Mouse (Mus musculus): ENCODE data around the gene Stat6.

DNA sequence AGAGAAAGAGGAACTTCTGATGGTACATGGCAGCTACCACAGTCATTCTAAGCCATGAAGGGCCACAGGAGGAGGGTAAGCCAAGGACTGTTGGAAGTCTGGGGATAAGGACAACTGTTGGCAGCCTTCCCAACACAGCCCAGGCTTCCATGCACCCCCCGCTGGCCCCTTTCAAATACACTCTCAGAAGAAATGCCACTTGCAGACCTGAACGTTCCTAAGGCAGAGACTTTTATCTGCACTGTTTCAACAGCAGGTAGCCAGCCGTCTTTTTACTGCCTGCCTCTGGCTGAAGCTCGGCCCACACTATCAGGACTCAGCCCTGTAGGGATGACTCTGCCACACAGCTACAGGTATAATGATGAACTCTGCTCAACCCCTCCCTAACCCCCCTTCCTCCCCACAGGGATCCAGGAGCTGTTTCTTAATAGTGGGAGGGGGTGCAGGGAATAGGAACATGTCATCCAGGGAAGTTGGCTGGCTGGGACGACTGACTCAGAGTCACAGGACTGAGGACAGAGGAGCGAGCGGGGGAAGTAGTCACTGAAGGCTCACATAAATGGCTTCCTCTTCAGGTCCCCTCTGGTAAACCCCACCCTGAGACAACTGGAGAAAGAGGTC lies 46.4 kb upstream of the Stat6 start:
- TF ChIP-seq CTCF (IDR thresholded peaks at IDR 0.05; ENCODE audit: low read depth) (no peak), EP300 (IDR thresholded peaks at IDR 0.05; ENCODE audit: low read depth) (peak; percentile 45; the same call in 1 of the 2 replicates)

Data from liver, postnatal 0 days (tissue).